Mouse (Mus musculus): ENCODE measurements around the gene Gm4779.
"Not testable (repeated sequence)": the region's sequence is repeated elsewhere in the genome, so short reads cannot be mapped to it uniquely, and the experiment has no call there.

The Gm4779 gene

DNA sequence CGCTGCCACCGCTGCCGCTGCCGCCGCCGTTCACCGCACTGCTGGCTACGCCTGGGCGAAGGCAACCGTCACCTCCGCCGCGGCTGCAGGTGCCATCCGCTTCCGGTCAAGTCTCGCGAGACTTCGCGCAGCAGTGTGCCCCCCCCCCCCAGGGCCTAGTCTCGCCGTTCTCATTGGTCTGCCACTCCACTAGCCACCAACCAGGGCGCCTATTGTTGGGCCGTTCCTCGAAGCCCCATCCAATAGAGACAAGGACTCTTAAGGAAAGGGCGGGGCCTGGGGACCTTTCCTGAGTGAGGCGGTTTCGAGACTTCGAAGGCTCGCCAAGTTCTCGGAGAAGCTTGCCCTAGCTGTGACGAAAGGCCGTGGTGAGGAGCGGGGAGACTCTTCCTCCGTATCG lies at the start of gene Gm4779, which contains the start of gene 8030474K03Rik:
TSS of gene Gm4779 (minus strand) at position 82 of the 400 bp plus-strand sequence.
TSS of gene 8030474K03Rik (plus strand) at position 315 of the 400 bp plus-strand sequence.
- DNase-seq: no peak

DNA sequence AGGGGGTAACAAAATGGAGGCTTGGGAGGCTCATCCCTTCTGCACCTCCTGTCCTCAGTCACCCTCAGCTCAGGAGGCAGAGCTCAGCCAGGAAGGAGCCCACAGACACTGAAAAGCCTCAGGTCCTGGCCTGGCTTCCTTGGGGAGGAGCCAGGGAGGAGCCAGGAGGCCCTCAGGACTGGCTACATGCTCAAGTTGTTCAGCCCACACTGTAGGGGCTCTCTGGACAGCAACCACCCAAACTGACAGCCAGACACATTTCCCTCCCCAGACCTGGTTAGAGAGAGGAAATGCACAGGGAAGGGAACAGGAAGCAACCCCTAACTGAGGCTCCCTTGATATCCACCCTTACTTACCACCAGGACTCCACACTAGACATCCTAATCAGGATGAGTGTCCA lies 25.8 kb upstream of the Gm4779 start:
- not testable (repeated sequence) for DNase-seq

- peak; percentile 3 for DNase-seq
Observed at GRCm38 (mm10) chrX:101819163-101819562, 24.9 kb upstream of the Gm4779 start.

DNA sequence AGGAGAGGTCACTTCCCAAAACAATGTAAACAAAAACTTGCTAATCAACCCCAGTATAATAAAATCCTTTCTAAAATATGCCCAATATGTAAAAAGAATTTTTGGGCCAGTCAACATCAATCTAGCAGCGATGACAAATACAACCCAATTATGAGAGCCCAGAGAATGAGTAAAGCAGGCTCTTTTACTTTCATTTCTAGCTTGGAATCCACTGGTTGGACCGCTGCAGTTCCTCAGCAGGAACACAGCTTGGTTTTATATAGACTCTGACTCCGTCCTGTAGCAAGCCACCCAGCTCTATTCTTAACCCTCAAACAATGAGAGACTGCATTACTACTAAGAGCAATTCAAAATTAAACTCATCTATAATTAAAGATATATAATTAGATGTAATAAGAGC lies 17.5 kb upstream of the Gm4779 start:
- no peak for DNase-seq

DNA sequence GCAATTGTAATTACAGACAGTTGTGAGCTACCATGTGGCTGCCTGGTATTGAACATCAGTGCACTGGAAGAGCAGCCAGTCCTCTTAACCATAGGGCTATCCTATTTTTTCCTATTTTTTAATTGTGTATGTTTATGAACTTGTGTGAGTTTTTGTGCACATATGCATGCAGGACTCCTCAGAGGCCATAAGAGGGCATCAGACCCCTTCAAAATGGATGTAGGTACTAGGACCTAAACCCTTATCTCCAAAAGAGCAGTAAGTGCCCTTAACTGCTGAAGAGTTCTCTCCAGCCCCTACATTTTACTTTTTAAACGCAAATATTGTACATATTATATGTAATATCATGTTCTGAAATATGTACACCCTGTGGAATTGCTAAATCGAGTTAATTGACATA lies 11.3 kb upstream of the Gm4779 start:
- DNase-seq: no peak

DNA sequence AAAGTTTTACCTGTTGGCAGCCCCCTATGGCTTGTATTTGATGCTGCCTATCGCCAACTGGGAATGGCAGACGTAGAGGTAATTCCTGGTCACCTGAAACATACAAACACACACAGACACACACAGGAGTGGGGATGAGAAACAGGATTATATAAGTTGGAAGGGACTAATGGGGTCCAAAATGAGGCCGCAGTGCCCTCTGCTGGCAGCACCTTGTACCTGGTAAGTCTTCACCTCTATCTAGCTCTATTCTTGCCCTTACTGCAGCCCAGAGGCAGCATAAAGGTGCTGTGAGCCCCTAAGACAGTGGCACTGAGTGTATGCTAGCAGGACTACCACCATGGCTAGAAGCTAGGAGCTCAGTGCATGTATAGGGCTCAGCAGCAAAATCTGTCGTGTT lies 2.7 kb downstream of the Gm4779 start:
- peak; percentile 35 for DNase-seq

- DNase-seq: peak; percentile 66
Observed at GRCm38 (mm10) chrX:101772035-101772434, 22.2 kb downstream of the Gm4779 start.

DNA sequence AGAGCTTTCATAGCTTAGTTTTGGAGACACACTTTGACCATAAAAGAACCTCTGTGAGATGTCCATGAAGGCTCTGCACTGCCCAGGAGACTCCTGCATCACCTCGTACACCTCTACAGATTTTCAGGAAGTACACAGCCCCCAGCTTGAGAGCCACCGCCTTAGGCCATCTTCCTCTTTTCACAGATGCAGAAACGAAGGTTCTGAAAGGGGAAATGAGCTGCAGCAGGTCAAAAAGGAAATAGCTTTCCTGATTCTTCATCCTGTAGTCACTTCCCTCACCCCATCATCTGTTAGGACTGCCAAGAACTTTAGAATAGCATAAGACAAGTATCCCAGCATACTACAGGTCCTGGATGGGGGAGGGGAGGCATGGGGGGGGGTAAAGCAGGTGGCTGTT lies 23.9 kb downstream of the Gm4779 start:
- no peak for DNase-seq

- DNase-seq: no peak
Observed at GRCm38 (mm10) chrX:101769478-101769877, 24.7 kb downstream of the Gm4779 start.

GRCm38 (mm10) chrX:101767280-101767679 lies 26.9 kb downstream of the Gm4779 start:
- no peak for DNase-seq

DNA sequence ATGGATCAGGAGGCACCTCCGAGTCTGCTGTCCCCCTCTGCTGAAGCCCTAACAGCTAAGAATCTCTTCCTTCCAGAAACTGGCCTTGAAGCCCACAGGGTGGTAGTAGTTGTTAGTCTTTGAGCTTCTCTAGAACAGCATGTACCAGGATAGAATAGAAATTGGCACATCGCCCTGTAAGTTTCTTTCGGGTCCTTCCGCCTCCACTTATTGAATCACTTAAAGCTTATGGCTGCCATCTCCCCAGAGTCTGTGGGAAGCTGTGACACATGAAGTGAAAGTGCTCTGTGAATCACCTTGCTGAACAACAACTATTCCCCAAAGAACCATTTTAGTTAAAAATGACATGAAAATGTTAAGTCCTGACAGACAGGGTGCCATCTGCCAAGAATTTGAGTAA lies 29.1 kb downstream of the Gm4779 start:
- no peak for DNase-seq

DNA sequence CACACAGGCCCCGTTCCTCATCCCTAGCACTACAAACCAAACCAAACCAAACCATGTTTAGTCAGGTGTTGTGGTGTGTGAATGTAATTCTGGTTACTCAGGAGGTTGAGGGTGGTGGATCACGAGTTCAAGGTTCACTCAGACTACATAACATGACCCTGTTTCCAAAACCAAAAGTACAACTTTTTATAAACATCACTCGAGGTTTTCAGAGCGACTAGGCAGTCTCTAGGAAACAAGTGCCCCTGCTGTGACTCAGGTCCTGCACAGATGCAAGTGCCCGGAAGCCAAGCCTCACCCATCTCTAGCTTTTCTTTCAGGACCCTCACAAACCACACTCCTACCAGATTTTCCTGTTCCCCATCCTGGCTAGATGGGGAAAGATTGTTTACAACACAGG lies 29.6 kb downstream of the Gm4779 start:
- no peak for DNase-seq

GRCm38 (mm10) chrX:101754478-101754877 lies 39.7 kb downstream of the Gm4779 start:
- no peak for DNase-seq

GRCm38 (mm10) chrX:101750144-101750543 lies 44.1 kb downstream of the Gm4779 start:
- DNase-seq: no peak

DNA sequence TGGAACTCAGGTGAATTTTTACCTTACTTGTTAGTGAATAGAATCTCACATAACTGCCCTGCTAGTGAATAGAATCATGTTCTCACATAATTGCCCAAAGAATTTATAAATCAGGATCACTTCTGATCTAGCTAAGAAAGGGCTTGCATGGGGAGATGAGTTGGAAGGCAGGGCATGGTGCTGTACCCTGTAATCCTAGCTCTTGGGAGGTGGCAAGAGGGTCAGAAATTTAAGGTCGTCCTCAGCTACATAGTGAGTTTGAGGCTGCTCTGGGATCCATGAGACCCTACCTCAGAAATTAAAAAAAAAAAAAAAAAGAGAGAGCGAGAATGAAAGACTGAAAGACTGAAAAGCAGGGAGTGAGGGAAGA lies 53.2 kb downstream of the Gm4779 start:
- no peak for DNase-seq

GRCm38 (mm10) chrX:101740335-101741063 lies 53.7 kb downstream of the Gm4779 start:
- no peak for DNase-seq
